Mouse (Mus musculus) cerebellum, adult 2 months (tissue): ENCODE results near the gene Itprid1.

Source experiments
- CTCF ChIP-seq: fragments of 200-500 bp; IDR thresholded peaks from 2 replicates; pipeline ENCODE4 v1.5.1; 2011; ENCODE audit warnings: low read depth, mild to moderate bottlenecking, control low read depth, low read length, moderate library complexity, borderline replicate concordance; ENCODE audit not compliant: insufficient read depth
- POLR2A ChIP-seq: fragments of 200-500 bp; IDR thresholded peaks from 2 replicates; pipeline ENCODE4 v1.6.1; 2011; ENCODE audit warnings: low read length, control low read depth, borderline replicate concordance; ENCODE audit not compliant: insufficient read depth

DNA sequence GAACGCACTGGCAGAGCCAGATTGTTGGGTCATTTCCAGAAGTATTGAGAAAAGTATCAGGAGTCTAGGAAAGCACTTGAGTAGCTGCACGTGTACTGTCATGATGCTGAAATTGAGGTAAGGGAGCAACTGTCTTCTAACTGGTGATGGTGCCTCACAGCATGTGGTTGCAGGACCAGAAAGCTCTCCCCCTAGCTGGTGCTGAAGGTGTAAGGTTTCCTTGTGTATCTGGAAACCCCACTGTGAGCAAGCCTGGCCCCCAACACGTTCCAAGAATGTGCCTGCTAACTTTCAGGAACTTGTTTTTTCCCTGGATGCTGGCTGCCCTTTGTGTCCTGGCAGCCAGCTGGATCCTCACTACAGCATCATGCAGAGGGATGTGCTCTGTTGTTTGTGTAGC lies 44.2 kb downstream of the Itprid1 start:
- TF ChIP-seq CTCF, result no peak
- no peak for TF ChIP-seq POLR2A
